Mouse (Mus musculus): ENCODE data around the gene Fam92a.
"Not testable (repeated sequence)": the region's sequence is repeated elsewhere in the genome, so short reads cannot be mapped to it uniquely, and the experiment has no call there.

Fam92a gene

DNA sequence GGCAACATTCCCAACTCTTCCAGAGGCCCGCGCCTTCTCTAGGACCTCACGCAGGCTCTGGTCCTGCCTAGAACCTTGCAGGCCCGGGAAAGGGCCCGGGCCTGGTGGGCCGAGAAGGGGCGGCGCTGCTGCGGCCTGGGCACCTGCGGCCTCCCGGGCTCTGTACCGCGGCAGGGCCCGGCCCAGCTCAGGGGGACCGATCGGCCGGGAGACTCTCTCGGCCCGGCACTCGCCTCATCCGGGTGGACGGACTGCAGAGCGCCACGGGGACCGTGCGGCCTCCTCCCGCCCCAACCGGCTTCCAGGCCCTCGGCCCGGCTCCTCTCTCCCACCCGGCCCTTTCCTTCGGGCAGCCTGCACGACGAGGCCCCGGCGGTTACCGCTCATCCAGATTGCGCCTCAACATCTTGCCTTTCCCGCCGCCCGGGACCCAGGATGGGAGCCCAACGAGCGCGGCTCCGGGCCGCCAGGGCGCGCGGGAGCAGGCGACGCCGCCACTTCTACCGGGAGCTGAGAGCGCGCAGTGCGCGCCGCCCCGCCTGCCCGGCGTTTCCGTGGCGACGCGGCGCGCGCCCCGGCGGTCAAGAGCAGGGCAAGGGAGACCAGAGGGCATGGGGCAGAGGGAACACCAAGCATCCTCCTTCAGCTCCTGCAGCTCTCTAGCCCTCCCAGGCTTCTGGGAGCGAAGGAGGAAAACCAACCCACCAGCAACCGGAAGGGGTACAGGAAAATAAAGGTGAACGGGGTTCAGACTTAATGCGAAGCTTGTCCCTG lies at the start of gene Fam92a:
TSS of gene Fam92a (minus strand) at position 698 of the 774 bp plus-strand sequence.
- peak; percentile 79 to 92 for DNase-seq (ENCODE audit: inconsistent age in 2 of 2, low spot score in 1 of 2)

DNA sequence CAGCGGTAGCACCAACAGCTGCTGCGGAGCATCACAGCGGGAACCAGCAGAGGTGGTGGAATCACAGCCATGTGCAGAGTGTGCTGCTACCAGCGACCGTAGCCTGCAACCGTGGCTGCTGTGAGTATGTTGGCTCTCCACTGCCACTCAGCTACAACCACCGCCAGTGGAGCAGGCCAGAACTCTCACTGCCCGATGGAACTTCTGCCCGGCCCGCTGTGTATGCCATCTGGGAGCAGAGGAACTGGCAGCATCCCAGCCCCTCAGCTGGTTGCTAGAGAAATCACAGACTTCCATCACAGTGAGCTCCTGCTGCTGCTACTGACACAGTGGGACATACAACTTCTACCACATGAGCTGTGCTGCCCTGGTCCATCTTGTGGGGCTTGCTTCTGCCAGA lies 7.2 kb upstream of the Fam92a start:
- DNase-seq (ENCODE audit: inconsistent age in 2 of 2, low spot score in 1 of 2), result no peak

DNA sequence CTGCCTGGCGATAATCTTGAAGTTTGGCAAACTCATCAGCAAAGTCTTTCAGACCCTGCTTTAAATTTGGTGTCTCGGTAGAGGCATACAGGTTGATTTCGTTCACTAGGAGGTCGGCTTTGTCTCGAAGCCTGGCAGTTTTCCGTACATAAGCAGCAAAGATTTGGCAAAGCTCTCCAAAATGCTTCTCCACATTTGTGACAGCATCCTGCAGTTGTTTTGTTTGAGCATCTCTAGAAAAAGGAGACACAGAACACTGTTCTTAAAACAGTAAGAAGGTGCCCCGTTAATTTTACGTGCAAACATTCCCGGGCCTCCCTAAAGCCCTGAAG lies 863 bp downstream of the Fam92a start:
- DNase-seq (ENCODE audit: inconsistent age in 2 of 2, low spot score in 1 of 2), result no peak

DNA sequence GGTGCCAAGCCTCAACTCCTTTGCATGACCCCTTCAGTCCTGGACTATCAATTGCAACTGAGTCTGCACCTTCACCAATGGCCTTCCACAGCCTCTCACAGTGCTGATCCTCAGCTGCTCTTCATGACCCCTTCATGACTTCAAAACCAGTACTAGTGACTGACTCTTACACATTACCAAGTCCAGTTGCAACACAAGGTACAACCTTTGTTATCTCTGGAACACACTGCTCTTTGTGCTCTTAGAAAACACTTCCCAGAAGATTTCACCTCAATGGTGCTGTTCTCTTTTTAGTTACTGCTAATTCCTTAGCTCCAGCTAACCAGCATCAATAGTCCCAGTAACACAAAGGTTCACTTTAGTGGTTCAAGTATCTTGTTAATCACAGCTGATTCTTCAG lies 24.2 kb downstream of the Fam92a start:
- no peak for DNase-seq (ENCODE audit: inconsistent age in 2 of 2, low spot score in 1 of 2)

DNA sequence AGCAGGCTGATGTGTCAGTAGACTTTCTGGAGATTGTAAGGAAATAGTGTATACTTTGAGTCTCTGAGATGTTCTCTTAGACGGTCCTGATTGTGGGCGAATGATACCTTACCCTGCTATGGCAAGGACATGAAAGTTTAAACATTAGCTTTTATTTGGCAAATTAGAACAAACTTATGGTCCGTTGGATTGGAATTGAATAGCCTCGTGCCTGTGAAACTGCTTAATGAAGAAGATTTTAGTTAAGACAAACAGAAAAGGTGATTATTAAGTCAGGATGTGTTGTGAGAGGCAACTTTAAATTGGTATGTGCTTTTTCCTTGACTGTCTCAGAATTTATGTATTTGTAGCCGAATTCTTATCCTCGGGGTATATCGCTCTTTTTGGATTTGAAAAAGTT lies 30.3 kb downstream of the Fam92a start:
- not testable (repeated sequence) for DNase-seq (ENCODE audit: inconsistent age in 2 of 2, low spot score in 1 of 2)

DNA sequence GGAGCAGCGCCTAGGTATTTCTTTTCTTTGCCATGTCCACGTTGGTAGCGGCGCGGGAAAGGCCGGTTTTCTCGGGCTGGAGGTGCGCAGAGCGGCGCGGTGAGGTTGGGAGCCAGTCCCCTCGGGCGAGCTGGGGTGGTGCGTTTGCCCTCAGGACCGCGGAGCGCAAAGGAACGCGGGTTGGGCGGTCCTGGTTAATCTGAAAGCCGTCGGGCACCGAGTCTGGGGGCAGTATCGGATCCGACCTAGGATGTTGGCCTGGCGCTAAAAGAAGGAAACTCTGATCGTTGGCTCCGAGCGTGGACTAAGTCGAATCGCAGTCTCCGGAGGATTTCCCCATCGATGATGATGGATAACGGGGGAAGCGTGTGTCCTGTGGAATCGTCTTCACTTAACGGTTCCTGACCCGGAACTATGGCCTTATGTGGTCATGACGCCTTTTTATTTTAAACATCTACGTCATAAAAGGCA lies 31.2 kb downstream of the Fam92a start:
- DNase-seq (ENCODE audit: inconsistent age in 2 of 2, low spot score in 1 of 2), result peak in 1 of 2 experiments; percentile 62

DNA sequence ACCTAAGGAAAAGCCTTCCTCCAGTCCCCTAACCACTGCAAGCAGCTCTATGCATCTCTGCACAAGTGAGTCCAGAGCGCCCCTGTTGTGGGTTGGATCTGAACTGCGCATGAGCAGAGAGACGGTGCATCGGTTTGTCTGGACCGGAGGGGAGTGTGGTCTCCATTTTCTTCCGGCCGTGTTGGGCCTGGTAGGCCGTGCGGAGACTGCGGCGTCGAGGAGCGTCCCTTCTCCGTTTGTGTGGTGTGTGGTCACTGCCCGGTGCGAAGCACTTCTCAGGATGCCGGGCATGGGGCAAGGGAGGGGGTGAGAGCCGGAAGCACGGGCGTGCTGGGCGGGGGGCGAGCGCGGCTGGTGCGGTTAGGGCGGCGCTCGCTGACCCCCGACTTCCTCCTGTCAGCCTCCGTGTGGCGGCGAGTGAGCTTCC lies 31.7 kb downstream of the Fam92a start, which contains the start of gene Rbm12b1:
TSS of gene Rbm12b1 (plus strand) at position 124 of the 427 bp plus-strand sequence.
- DNase-seq (ENCODE audit: inconsistent age in 2 of 2, low spot score in 1 of 2), result peak; percentile 79 to 94
